Mouse (Mus musculus): ENCODE measurements around the gene Ubxn11. TPM values are rescaled to one million over a fixed set of nuclear protein-coding genes. Genes with fewer than 3 reads are reported as not detected.
A peak's percentile ranks its signal among the peaks of the same experiment; 100 is the strongest.

The Ubxn11 gene
- total and polyA plus RNA-seq, 3 experiments, result 5.4 to 11.9 TPM; not detected in 1

DNA sequence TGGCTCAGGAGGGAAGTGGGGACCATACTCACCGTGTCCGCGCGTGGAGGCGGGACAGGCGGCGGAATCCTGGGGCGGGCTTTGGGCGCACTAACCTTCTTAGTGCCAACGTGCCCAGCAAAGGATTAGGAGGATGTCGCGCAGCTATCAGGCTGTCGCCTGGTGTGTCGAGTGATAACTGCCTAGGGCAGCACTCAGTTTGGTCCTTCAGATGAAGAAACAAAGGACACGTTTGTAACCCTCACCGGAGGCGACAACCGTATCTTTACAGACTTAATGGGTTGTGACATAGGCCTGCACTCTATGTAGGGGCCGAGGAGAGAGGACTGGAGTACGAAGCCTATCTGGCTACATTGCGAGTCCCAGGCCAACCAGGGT lies 361 bp downstream of the Ubxn11 start (continued):
- TF ChIP-seq CTCF (IDR thresholded peaks at IDR 0.05 in 2 of 3, conservative IDR thresholded peaks at IDR 0.05 in 1 of 3; ENCODE audit: control insufficient read depth in 1 of 3, insufficient read depth in 1 of 3, low read depth in 2 of 3, low read length in 3 of 3, poor library complexity in 1 of 3, severe bottlenecking in 1 of 3) (no peak), USF1 (IDR thresholded peaks at IDR 0.05; ENCODE audit: low read depth, low read length) (no peak), TCF12 (IDR thresholded peaks at IDR 0.05; ENCODE audit: low read depth, low read length) (no peak), POLR2AphosphoS5 (IDR thresholded peaks at IDR 0.05; ENCODE audit: borderline replicate concordance, low read depth, low read length) (no peak), MAFK (IDR thresholded peaks at IDR 0.05; ENCODE audit: borderline replicate concordance, low read depth, low read length) (no peak; the same call in 1 of the 2 replicates), EP300 (IDR thresholded peaks at IDR 0.05; ENCODE audit: low read depth in 1 of 2, low read length in 2 of 2) (0 out of 4 replicates have a peak, but pooled peaks of 1 of the 2 experiments have one; percentile 26), GABPA (IDR thresholded peaks at IDR 0.05; ENCODE audit: low read depth, low read length) (no peak), TAL1 (IDR thresholded peaks at IDR 0.05; ENCODE audit: low read length) (0 out of 2 replicates have a peak, but pooled peaks have one; percentile 30), MAX (IDR thresholded peaks at IDR 0.05; ENCODE audit: low read length) (no peak; the same call in 1 of the 2 replicates), POLR2AphosphoS2 (IDR thresholded peaks at IDR 0.05; ENCODE audit: low read length) (no peak), MXI1 (IDR thresholded peaks at IDR 0.05; ENCODE audit: low read depth, low read length) (peak; percentile 87), RAD21 (IDR thresholded peaks at IDR 0.05; ENCODE audit: low read depth, low read length) (no peak), MEF2A (IDR thresholded peaks at IDR 0.05; ENCODE audit: extremely low read depth, insufficient replicate concordance, low read depth, low read length, poor library complexity, severe bottlenecking) (no peak), GATA1 (IDR thresholded peaks at IDR 0.05; ENCODE audit: low read depth, low read length) (0 out of 2 replicates have a peak, but pooled peaks have one; percentile 19), RCOR1 (IDR thresholded peaks at IDR 0.05; ENCODE audit: low read depth, low read length) (no peak), JUND (IDR thresholded peaks at IDR 0.05; ENCODE audit: low read depth, low read length) (no peak), BHLHE40 (IDR thresholded peaks at IDR 0.05; ENCODE audit: borderline replicate concordance, low read depth, low read length) (no peak)

DNA sequence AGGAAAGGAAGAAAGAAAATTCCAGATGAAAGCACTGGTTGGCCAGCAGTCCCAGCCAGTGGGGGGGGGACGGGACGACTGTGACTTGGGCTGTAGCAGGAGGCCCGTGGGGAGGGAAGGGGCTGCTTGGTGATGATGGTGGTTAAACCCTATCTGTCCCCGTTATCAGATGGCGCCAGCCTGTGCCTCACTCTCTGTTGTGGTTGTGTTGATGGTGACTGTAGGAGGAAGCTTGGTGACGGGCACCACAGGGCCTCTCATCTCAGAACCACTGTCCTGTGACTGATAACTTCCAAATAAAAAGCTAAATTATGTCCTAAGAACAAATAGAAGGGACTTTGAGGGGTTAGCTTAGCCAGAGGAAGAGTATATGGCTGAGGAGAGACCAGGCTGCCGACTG lies 3.7 kb downstream of the Ubxn11 start:
- Histone ChIP-seq H3K79me2 (ENCODE audit: control insufficient read depth, insufficient read depth, low read length, poor library complexity) (no peaks in the 10 kb centered on the region; the same call in 1 of the 2 replicates), H3K27ac (ENCODE audit: control insufficient read depth, low read depth, low read length) (peak overlapping the region; percentile 90), H3K36me3 (ENCODE audit: control insufficient read depth in 1 of 2, insufficient read depth in 2 of 2, low read length in 2 of 2) (peaks cover 0 to 30% of the 10 kb centered on the region in 2 experiments; a peak in 2 of 4 replicates), H3K4me1 (ENCODE audit: control insufficient read depth in 1 of 2, insufficient read depth in 2 of 2, low read length in 2 of 2) (peaks cover 16 to 44% of the 10 kb centered on the region in 2 experiments), H3K27me3 (ENCODE audit: control insufficient read depth in 1 of 2, insufficient read depth in 2 of 2, low read length in 2 of 2) (no peaks in the 10 kb centered on the region), H3K9ac (ENCODE audit: control insufficient read depth, low read depth, low read length, poor library complexity, severe bottlenecking) (peak overlapping the region; percentile 37), H3K9me3 (replicated peaks; ENCODE audit: insufficient read depth, low read length) (no peaks in the 10 kb centered on the region), H3K4me3 (ENCODE audit: control insufficient read depth in 1 of 2, insufficient read depth in 1 of 2, low read depth in 2 of 2, low read length in 2 of 2) (peak overlapping the region; percentile 11 to 32; a peak in 3 of 4 replicates)
- peak; percentile 86 for DNase-seq (ENCODE audit: low read depth, low spot score)
- TF ChIP-seq POLR2A (IDR thresholded peaks at IDR 0.05; ENCODE audit: control insufficient read depth in 1 of 2, insufficient read depth in 1 of 2, low read depth in 1 of 2, low read length in 2 of 2, poor library complexity in 1 of 2), result no peak
- no peak for TF ChIP-seq ELF1 (IDR thresholded peaks at IDR 0.05; ENCODE audit: low read depth, low read length)
- TF ChIP-seq MAZ (IDR thresholded peaks at IDR 0.05; ENCODE audit: low read depth, low read length), result peak; percentile 93
- no peak for TF ChIP-seq MAFK (IDR thresholded peaks at IDR 0.05; ENCODE audit: borderline replicate concordance, low read depth, low read length)
- TF ChIP-seq MEF2A (IDR thresholded peaks at IDR 0.05; ENCODE audit: extremely low read depth, insufficient replicate concordance, low read depth, low read length, poor library complexity, severe bottlenecking), result no peak
- TF ChIP-seq TCF12 (IDR thresholded peaks at IDR 0.05; ENCODE audit: low read depth, low read length), result peak; percentile 89
- peak; percentile 72 for TF ChIP-seq RCOR1 (IDR thresholded peaks at IDR 0.05; ENCODE audit: low read depth, low read length)
- 0 out of 2 replicates have a peak, but pooled peaks have one; percentile 35 for TF ChIP-seq TBP (IDR thresholded peaks at IDR 0.05; ENCODE audit: low read depth, low read length)
- TF ChIP-seq GABPA (IDR thresholded peaks at IDR 0.05; ENCODE audit: low read depth, low read length), result no peak
- peak; percentile 92 for TF ChIP-seq TAL1 (IDR thresholded peaks at IDR 0.05; ENCODE audit: low read length)
- TF ChIP-seq RAD21 (IDR thresholded peaks at IDR 0.05; ENCODE audit: low read depth, low read length), result no peak
- no peak for TF ChIP-seq HCFC1 (IDR thresholded peaks at IDR 0.05; ENCODE audit: low read depth, low read length)
- no peak for TF ChIP-seq SMC3 (IDR thresholded peaks at IDR 0.05; ENCODE audit: low read depth, low read length)
- TF ChIP-seq BHLHE40 (IDR thresholded peaks at IDR 0.05; ENCODE audit: borderline replicate concordance, low read depth, low read length), result peak; percentile 47; the same call in 1 of the 2 replicates
- no peak for TF ChIP-seq MYC (IDR thresholded peaks at IDR 0.05; ENCODE audit: low read depth, low read length)
- no peak for TF ChIP-seq USF1 (IDR thresholded peaks at IDR 0.05; ENCODE audit: low read depth, low read length)
- TF ChIP-seq POLR2AphosphoS5 (IDR thresholded peaks at IDR 0.05; ENCODE audit: borderline replicate concordance, low read depth, low read length), result no peak
- no peak for TF ChIP-seq POLR2AphosphoS2 (IDR thresholded peaks at IDR 0.05; ENCODE audit: low read length)
- no peak for TF ChIP-seq JUND (IDR thresholded peaks at IDR 0.05; ENCODE audit: low read depth, low read length)
- TF ChIP-seq CHD1 (IDR thresholded peaks at IDR 0.05; ENCODE audit: low read depth, low read length), result no peak
- peak; percentile 79 to 87 for TF ChIP-seq EP300 (IDR thresholded peaks at IDR 0.05; ENCODE audit: low read depth in 1 of 2, low read length in 2 of 2)
- peak; percentile 90 for TF ChIP-seq GATA1 (IDR thresholded peaks at IDR 0.05; ENCODE audit: low read depth, low read length)
- no peak for TF ChIP-seq NELFE (IDR thresholded peaks at IDR 0.05; ENCODE audit: low read depth, low read length)
- peak; percentile 64 for TF ChIP-seq ZNF384 (IDR thresholded peaks at IDR 0.05; ENCODE audit: low read depth, low read length)
- peak; percentile 45; the same call in 1 of the 2 replicates for TF ChIP-seq SIN3A (IDR thresholded peaks at IDR 0.05; ENCODE audit: low read length)
- TF ChIP-seq NRF1 (IDR thresholded peaks at IDR 0.05; ENCODE audit: insufficient read depth, low read depth, low read length, poor library complexity, severe bottlenecking), result no peak
- TF ChIP-seq MAX (IDR thresholded peaks at IDR 0.05; ENCODE audit: low read length), result no peak
- TF ChIP-seq CHD2 (IDR thresholded peaks at IDR 0.05; ENCODE audit: low read length), result no peak
- TF ChIP-seq MXI1 (IDR thresholded peaks at IDR 0.05; ENCODE audit: low read depth, low read length), result no peak
- TF ChIP-seq MYB (IDR thresholded peaks at IDR 0.05; ENCODE audit: low read depth, low read length), result no peak

Data from MEL (cell line).